Mouse (Mus musculus) skeletal muscle tissue, postnatal 0 days (tissue): ENCODE results near the gene Macf1. TPM values are rescaled to one million over a fixed set of nuclear protein-coding genes. Genes with fewer than 3 reads are reported as not detected.

Source experiments
- microRNA-seq, 2 experiments: library from miRNA; unstranded; fragments of <30 nt; microRNA quantifications; one replicate each; pipeline ENCODE4; 2016
- polyA plus RNA-seq: library from polyadenylated mRNA; unstranded; fragments of >200 nt; fragmentation: Nextera tagmentation; extraction: Ambion mirVana; gene quantifications from 2 replicates; pipeline ENCODE4 v1.2.1, GENCODE M21; 2015

Macf1 gene
- polyA plus RNA-seq = 22.6 and 25.0 TPM in 2 replicates

DNA sequence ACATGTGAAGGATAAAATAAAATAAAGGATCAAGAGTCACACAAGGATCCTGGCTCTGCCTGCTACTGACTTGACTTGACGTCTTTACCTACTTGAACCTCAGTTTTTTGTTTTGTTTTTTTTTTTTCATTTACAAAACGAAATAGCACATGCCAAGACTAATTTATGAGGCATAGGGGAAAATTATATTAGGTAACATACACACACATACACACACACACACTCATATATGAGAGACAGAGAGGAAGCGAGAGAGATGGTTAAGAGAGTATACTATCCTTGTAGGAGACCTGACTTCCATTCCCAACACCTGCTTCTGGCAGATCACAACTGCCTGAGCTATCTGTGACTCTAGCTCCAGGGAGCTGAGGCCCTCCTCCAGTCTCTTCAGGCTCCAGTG, at the start of gene Macf1:
Gene Macf1, minus strand, starts transcription at position 101 of the 400 bp plus-strand sequence.

GRCm38 (mm10) chr4:123717574-123718433, 33.6 kb upstream of the Macf1 start, which contains the start of gene Ndufs5:
Gene Ndufs5, minus strand, starts transcription at chr4:123718202.

DNA sequence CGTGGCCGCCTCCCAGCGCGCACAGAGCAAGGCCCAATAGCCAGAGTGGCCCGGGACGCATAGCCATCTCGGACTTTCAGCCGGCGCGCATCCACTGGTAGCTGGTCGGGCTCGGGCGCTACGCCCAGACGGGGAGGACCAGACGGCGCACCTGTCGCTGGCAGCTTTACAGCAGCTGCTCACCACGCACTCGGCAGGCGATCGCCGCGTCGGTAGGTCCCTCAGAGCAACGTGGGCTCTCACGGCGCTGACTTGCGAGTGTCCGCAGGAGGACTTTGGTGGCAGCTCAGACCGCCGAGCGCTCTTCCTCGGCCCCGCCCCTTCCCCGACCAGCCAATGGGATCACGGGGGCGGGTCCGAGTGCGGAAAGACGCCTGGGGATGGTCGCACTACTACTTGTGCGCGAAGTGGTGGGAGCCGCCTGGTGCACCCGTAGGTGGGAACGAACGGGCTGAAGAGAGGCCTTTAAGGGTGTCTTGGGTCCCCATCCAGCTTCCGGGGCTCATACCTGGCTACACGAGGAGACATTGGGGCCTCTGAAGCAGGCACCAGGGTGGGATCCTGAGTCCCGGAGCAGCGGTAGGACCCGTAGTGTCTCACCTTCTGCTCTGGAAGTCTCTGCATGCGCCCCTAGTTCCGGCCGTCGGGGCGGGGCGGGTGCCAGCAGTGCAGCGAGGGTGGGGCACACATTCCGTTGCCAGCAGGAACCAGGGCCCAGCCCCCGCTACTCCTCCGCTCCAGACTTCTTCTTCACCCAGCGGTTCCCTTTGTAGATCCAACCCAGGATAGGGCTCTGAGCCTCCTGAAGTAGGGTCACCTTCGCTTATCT, 341.3 kb downstream of the Macf1 start, which contains the start of gene Bmp8a:
Gene Bmp8a, minus strand, starts transcription at position 611 of the 829 bp plus-strand sequence.

DNA sequence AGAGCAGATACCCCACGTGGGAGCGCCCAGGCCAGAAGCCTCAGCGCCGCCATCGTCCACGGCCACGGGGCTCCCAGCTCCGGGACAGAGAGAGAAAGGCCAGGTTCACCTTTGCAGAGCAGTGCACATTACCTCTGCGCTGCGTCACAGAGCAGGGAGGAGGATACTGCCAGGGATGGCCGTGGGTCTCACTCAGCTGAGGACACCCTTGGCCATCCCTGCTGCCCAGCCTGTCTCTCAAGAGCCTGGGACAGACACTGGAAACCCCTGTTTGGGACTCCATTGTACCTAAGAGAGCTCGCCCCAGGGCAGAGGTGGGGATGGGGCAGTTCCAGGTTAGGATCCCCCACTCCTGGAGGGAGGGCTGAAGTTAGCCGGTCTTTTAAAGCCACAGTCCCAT, 360.6 kb downstream of the Macf1 start, which contains the start of gene Oxct2a:
Gene Oxct2a, minus strand, starts transcription at position 101 of the 400 bp plus-strand sequence.

Small RNA genes within 50 kb of the gene (microRNA-seq; reads per million reads assigned to microRNA genes)
- 0 reads per million in 2 experiments for gene Mir6398

Other genes starting within 250 kb of the Macf1 start
- 650 and 671 TPM in 2 replicates for gene Ndufs5, start 33.8 kb upstream of the Macf1 start, polyA plus RNA-seq
- gene Akirin1, start 66.0 kb upstream of the Macf1 start, polyA plus RNA-seq = 27.8 and 29.2 TPM in 2 replicates
- 0.36 and 0.76 TPM in 2 replicates for gene Rhbdl2, start 103.5 kb upstream of the Macf1 start, polyA plus RNA-seq
- not detected in 2 replicates for gene 4933427I04Rik, start 175.3 kb upstream of the Macf1 start, polyA plus RNA-seq
- 72.4 and 92.6 TPM in 2 replicates for gene Mycbp, start 220.5 kb upstream of the Macf1 start, polyA plus RNA-seq
- 28.5 and 32.4 TPM in 2 replicates for gene Rragc, start 233.1 kb upstream of the Macf1 start, polyA plus RNA-seq
- gene 4930535I16Rik, start 233.7 kb upstream of the Macf1 start, polyA plus RNA-seq = not detected in 2 replicates